Mouse (Mus musculus) kidney, adult 8-10 months (tissue): Measurements from ENCODE around the gene Usp29.
"Not testable (repeated sequence)": the region's sequence is repeated elsewhere in the genome, so short reads cannot be mapped to it uniquely, and the experiment has no call there.

Source experiments
- DNase-seq, 2 experiments: peaks; one replicate each; pipeline ENCODE4 v3.0.0; 2022

The Usp29 gene

GRCm38 (mm10) chr7:6822633-6823032 lies 92.3 kb downstream of the Usp29 start:
- DNase-seq, result peak in 1 of 2 experiments; percentile 9

GRCm38 (mm10) chr7:6823673-6824072 lies 93.3 kb downstream of the Usp29 start:
- no peak for DNase-seq

- DNase-seq, result peak; percentile 27 to 49
Measured at GRCm38 (mm10) chr7:6825966-6826647, 95.7 kb downstream of the Usp29 start.

- no peak for DNase-seq
Measured at GRCm38 (mm10) chr7:6829148-6829547, 98.8 kb downstream of the Usp29 start.

- no peak for DNase-seq
Measured at GRCm38 (mm10) chr7:6834950-6835349, 104.6 kb downstream of the Usp29 start.

- no peak for DNase-seq
Measured at GRCm38 (mm10) chr7:6835351-6835750, 105.0 kb downstream of the Usp29 start.

- no peak for DNase-seq
Measured at GRCm38 (mm10) chr7:6837297-6837925, 107.0 kb downstream of the Usp29 start.

- no peak for DNase-seq
Measured at GRCm38 (mm10) chr7:6837926-6838554, 107.7 kb downstream of the Usp29 start.

- no peak for DNase-seq
Measured at GRCm38 (mm10) chr7:6840860-6841259, 110.5 kb downstream of the Usp29 start.

GRCm38 (mm10) chr7:6849495-6849894 lies 119.1 kb downstream of the Usp29 start:
- DNase-seq, result no peak

- DNase-seq, result no peak
Measured at GRCm38 (mm10) chr7:6850321-6850720, 119.9 kb downstream of the Usp29 start.

GRCm38 (mm10) chr7:6851256-6851655 lies 120.9 kb downstream of the Usp29 start:
- DNase-seq, result no peak

- DNase-seq, result no peak
Measured at GRCm38 (mm10) chr7:6851717-6852503, 121.5 kb downstream of the Usp29 start.

- DNase-seq, result no peak
Measured at GRCm38 (mm10) chr7:6855613-6856405, 125.4 kb downstream of the Usp29 start.

- DNase-seq, result no peak
Measured at GRCm38 (mm10) chr7:6858694-6859270, 128.4 kb downstream of the Usp29 start.

GRCm38 (mm10) chr7:6860689-6861088 lies 130.3 kb downstream of the Usp29 start:
- DNase-seq, result no peak

GRCm38 (mm10) chr7:6866351-6866750 lies 136.0 kb downstream of the Usp29 start:
- DNase-seq, result no peak

GRCm38 (mm10) chr7:6868831-6869230 lies 138.5 kb downstream of the Usp29 start:
- no peak for DNase-seq

- no peak for DNase-seq
Measured at GRCm38 (mm10) chr7:6869556-6869955, 139.2 kb downstream of the Usp29 start.

GRCm38 (mm10) chr7:6874448-6874847 lies 144.1 kb downstream of the Usp29 start:
- no peak for DNase-seq

GRCm38 (mm10) chr7:6878202-6878601 lies 147.8 kb downstream of the Usp29 start:
- DNase-seq, result peak in 1 of 2 experiments; percentile 9

- not testable (repeated sequence) for DNase-seq
Measured at GRCm38 (mm10) chr7:6878849-6879248, 148.5 kb downstream of the Usp29 start.
